ENCODE assay signal across 22 mouse cellular contexts in the genomic region with DNA sequence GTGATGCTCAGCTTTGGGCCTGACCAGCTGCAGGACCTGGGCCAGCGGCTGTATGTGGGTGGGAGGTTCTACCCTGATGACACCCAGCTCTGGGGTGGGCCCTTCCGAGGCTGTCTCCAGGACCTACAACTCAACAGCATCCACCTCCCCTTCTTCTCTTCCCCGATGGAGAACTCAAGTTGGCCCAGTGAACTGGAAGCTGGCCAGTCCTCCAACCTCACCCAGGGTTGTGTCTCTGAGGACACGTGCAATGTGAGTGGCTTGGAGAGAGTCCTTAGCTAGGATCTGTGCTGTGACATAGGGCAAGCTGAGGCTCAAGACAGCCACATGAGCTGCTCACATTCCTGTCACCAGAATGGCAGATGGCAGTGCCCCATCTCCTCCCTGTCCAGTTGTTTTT. TPM values are rescaled to one million over a fixed set of nuclear protein-coding genes. Genes with fewer than 3 reads are reported as not detected.
"Had no signal": no experiment of that assay in that cellular context is flagged by ENCODE, and none has a peak within 500 bp of the region (broad histone marks: within the 10 kb centered on the region; RNA-seq: fewer than 3 reads in every experiment).

No protein-coding gene starts in this region.

- H3K27me3 ChIP-seq: forebrain, embryonic 13.5 days; forebrain, embryonic 15.5 days had no signal

- DNase-seq: embryo, embryonic 11 days; forebrain, postnatal 0 days; gastrocnemius, adult 2 months; gastrocnemius, postnatal 10 days; gastrocnemius, postnatal 14 days; gastrocnemius, postnatal 25 days; gastrocnemius, postnatal 36 days; heart, adult 11 months; heart, adult 18-20 months; heart, adult 2 months had no signal

- H3K9me3 ChIP-seq: embryonic facial prominence, embryonic 10.5 days; embryonic facial prominence, embryonic 12.5 days; embryonic facial prominence, embryonic 13.5 days; embryonic facial prominence, embryonic 15.5 days; forebrain, embryonic 12.5 days; forebrain, embryonic 13.5 days; forebrain, embryonic 15.5 days; heart, embryonic 10.5 days had no signal

- H3K4me1 ChIP-seq: embryonic facial prominence, embryonic 12.5 days had no signal

- H3K36me3 ChIP-seq: embryonic facial prominence, embryonic 12.5 days; embryonic facial prominence, embryonic 13.5 days; embryonic facial prominence, embryonic 15.5 days had no signal

- H3K4me3 ChIP-seq: embryonic facial prominence, embryonic 10.5 days; embryonic facial prominence, embryonic 12.5 days; embryonic facial prominence, embryonic 13.5 days; embryonic facial prominence, embryonic 15.5 days; erythroblast, embryonic 14.5 days; forebrain, embryonic 10.5 days; forebrain, embryonic 12.5 days; forebrain, embryonic 13.5 days; forebrain, embryonic 15.5 days; gastrocnemius, adult 2 months; heart, adult 2 months; heart, embryonic 10.5 days had no signal

RNA-seq across cellular contexts. Expression of a gene that starts 15.3 kb away (rescaled TPM):
- total RNA-seq: common myeloid progenitor, adult 5-6 weeks; gastrocnemius, adult 2 months; gastrocnemius, postnatal 25 days; granulocyte monocyte progenitor cell, adult 5-6 weeks had no signal
